Mouse (Mus musculus) c-Kit-positive CD71-positive TER-119-negative erythroid progenitor cells, embryonic 14.5 days (primary cell): ENCODE data around the gene Unc13b.

ENCODE experiments used
- DNase-seq: peaks from one replicate; pipeline ENCODE4 v3.0.0-alpha.2; 2013; ENCODE audit warnings: low read depth

Unc13b gene

DNA sequence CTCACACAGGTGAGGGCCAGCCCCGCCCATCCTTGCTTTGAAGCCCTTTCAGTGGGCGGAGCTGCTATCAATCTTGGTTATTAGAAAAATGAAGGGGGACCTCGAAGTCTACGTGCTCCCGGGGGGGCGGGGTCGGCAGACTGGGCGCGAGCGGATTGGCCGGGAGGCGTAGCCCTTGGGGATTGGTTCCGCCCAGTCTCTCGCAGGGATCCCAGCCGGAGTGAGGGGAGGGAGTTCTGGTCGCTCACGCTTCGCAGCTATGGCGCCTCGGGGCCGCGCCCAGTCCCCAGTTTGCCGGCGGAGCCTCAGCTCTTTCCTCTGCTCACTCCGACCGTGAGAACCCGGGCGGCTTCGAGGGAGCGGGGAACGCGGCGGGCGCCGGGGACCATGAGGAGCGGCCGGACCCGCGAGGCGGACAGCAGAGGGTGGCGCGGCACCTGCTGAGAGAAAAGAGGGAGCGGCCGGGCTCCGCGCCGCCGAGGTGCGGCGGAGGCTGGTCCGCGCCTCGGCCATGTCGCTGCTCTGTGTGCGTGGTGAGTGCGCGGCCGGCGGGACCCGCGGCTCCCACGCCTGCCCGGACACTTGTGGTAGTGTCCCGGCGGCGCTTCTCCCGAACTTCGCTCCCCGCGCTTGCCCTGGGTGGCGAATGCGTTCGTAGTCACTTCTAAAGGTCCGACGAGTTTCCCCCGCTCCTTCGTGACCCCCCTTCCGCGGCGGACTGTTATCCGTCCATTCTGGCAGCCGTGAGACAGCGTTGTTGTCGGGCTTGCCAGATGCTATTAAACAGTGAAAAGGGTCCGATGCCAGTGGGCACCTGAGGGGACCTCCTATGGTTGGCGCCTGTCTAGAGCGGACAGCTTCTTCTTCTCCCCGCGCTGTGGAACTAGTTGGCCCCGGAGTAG is at the start of gene Unc13b:
Unc13b (plus strand) TSS at position 201 of the 902 bp plus-strand sequence.
- DNase-seq, result peak; percentile 87

DNA sequence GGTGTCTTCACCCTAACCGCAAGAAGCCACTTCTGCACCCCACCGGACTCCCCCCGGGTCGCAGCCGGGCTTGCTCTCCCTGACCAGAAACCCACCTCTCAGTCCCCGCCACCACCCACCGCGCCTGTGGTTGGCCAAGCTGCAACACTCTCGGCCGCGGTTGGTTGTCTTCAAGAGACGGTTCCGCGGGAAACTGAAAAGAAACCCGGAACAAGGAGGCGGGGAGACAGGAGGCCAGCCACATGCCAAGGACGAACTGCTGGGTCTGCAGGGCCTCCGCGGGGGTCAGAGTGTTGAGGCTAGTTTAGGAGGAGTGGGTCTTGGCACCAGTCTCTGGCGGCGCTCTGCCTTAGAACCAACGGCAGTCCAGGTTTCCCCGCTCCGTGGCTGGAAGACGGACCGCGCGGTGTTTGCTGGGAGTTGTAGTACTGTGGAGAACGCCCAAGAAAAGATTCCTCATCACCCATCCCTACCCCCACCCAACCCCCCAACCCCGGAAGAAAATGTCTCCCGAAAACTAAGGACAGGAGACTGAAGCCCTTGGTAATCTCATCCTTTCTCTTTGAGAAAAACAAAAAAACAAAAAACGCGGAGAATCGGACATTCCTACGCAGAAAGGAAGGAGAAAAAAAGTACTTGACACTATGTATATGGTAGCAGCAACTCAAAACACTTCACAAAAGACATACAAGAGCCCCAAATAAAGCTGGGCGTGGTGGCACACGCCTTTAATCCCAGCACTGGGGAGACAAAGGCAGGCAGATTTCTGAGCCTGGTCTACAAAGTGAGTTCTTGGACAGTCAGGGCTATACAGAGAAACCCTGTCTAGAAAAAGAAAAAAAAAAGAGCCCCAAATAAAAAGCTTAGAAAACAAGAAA is 48.4 kb upstream of the Unc13b start, which contains the start of gene Fancg:
Fancg (minus strand) TSS at position 346 of the 878 bp plus-strand sequence.
- DNase-seq, result peak; percentile 76

DNA sequence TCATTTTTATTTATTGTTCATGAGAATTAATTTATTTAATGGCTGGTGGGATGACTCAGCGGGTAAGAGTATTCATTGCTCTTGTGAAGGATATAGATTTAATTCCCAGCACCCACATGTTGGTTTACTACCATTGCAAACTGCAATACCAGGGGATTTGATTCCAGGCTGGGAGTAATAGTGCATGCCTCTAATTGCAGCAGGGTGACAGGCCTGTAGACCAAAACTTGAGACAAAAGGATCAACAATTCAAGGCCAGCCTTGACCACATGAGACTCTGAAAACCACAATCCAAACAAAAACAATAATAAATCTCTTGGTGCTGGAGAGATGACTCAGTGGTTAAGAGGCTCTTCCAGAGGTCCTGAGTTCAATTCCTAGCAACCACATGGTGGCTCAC is 46.7 kb upstream of the Unc13b start:
- DNase-seq, result no peak

DNA sequence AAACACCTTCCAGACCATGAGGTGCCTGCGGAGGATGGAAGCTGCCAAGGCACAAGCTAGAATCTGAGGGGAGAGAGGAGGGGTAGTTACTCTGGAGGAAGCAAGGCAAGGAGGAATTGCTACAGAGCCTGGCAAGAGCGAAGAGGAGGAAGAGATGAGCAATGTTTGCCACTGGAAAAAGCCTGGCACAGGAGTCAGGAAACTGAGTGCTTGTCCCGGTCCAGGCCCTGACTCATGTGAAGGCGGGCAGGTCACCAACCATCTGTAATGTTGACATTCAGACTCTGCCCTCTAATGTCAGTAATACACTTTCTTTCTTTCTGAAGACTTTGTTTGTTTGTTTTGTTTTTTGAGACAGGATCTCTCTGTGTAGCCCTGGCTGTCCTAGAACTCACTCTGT is 40.6 kb upstream of the Unc13b start:
- no peak for DNase-seq

DNA sequence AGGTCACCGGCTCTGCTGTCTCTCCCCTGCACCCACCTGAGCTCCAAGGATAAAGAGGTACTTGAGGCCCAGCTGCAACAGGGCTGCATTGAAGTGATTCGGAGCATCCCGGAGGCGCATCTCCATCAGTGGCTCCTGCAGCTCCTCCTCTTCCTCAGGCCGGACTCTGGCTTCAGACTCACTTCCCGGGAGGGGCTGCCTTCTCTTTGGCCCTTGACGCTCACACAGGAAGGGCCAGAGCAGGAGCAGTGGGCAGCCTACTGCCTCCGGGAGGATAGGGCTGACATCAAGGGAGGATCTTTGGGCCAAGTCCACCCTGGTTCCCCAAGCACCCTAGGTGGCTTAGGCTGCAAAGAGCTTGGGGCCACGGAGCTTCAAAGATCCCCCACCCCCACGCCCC is 39.6 kb upstream of the Unc13b start:
- DNase-seq, result no peak

DNA sequence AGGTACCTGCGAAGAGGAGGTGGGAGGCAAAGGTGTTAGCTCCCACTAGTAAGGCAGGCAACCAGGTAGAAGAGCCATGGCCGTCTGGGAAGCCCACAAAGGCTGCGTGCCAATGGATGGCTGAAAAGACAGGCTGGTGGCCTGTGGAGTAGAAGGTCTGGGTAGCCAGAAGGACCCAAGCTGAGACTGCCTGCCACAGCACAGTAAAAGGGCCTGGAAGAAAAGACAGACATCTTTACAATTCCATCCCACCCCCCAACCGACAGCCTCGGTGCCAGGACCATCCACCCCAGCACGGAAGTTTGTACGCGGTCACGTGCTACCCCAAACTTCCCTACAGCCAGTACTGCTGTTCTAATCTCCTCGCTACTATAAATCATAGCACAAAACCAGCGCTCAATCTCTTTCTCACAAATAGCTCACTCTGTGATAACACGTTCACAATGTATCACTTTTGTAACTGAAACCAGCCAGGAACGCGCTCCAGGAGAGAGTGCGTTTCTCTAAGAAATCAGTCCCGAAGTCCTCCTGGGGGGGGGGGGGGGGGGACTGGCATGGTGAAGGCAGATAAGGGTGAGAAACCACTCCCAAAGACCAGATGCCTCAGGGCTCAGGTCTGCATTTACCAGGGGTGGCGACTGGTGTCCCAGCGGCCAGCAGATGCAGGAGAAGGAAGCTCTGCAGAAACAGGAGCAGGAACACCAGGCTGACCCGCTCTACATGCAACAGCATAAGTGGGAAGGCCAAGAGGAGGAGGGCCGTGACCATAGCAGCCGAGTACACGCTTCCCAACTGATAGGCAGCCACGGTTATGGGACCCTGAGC is 38.9 kb upstream of the Unc13b start:
- DNase-seq, result no peak

DNA sequence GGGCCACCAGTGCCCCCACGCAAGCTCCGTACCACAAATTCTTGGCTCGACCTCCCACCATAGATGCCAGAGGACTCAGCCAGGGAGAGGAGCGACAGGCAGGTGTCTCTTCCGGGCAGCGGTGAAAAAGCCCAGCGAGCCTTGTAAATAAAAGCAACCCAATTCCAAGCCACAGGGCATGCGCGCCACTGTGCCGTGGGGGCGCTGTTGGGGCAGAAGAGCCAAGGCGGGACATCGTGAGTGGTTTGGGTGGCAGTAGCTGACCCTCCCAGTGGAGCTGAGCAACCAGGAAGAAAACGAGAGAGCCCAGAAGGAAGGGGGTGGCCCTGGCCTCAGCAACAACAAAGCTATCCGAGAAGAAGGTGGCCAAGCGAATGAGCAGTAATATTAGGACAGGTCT is 37.9 kb upstream of the Unc13b start:
- no peak for DNase-seq

DNA sequence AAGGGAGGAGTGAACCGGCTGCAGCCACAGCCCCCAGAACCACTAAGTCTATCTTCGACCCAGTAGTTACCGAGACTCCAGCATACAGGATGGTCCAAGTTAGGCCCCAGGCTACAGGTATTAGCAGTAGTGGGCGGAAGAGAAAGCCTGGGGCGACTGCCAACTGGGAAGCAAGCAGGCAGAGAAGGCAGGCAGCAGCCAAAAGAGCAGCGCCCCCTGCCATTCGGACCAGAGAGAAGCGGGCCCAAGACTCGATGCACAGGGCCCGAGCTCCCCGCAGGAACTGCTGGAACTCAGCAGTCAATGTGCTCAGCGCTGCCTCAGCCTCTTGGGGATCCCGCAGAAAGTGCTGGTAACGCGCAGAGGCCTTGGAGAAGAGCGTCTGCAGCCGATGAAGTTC is 37.4 kb upstream of the Unc13b start:
- DNase-seq, result no peak

DNA sequence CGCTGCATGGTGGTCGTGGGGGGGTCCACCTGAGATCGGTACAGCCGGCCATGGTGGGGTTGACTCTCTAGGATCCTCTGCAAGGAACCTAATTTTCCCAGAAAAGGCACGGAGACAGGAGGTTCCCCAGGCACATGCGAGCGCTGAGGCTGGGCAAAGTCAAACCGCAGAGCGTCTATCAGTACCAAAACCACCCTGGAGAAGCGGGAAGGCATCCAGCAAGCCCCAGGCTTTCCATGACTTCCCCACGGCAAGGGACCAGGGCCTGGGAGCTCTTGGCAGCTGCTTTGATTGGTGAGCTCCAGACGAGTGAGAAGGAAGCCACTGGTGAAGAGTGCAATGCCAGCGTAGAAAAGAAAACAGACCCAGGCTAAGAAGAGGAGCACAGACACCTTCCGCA is 34.1 kb upstream of the Unc13b start:
- DNase-seq, result no peak

DNA sequence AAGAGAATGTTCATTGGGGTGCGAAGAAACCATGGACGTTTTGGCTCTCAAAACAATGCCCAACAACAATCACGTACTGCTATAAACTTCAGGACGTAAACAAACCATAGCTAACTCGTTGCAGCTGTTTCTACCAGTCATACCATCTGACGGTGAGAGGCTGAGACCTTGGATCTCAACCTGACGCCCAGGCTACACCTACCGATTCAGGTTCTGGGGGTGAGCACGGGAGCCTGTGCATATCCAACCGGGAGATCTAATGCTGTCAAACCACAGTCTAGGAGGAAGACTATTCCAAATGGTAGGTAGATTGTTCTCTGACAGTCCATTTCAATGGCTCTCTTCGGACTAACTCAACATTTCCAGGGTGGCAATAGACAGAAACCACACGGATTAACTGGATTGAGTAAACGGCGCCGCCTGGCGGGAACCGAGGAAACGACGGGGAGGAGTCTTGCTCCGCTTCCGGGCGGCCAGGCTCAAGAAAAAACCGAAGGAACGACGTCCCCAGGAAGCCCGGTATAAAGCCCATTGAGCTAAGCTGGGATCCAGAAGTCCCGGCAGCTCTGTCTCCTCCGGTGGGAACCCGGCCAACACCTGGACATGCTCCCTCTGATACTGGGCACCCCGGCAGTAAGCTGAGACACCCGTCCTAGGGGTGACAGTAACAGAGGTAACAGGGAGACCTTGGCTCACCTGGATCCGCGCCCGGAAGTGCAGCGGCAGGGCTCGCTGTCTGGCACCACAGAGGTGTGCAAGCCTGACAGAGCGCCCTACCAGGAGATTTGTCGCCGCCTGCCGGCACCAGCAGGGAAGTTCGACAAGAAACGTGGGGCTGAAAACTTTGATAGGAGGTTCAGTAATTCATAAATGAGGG is 33.4 kb upstream of the Unc13b start, which contains the start of gene Pigo:
Pigo (minus strand) TSS at position 736 of the 877 bp plus-strand sequence.
- peak; percentile 93 for DNase-seq

DNA sequence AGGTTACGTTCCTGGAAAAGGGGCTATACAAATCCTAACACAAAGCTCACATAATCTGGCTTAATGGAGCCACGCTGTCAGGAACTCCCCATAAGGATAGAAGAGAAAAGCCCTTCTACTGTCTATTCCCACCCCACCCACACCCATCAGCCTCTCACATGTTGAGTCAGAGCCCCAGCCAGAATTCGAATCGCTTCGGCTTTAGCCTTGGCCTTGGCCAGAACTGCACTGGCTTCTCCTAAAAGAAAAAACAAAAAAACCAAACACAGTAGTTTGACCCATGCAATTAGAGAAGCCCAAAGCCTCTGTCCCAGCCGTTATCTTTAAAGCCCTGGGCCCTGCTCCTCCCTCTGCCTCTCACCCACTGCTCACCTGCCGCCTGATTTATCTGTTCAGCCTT is 29.6 kb upstream of the Unc13b start:
- no peak for DNase-seq

DNA sequence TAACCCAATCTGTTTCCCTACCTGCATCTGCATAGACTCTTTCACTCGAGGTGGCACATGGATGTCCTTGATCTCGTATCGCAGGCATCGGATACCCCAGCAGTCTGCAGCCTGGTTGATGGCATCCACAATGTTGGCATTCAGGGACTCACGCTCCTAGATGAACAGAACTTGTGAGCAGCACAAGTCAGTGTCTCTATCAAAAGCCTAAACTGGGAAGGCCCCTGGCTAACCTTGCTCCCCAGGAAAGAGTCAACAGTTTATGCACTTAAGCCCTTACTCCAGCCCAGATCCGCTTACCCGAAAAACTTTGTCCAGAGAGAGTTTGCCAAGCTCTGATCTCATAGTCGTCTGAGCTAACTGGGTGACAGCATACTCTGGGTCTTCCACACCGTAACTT is 29.0 kb upstream of the Unc13b start:
- DNase-seq, result no peak

DNA sequence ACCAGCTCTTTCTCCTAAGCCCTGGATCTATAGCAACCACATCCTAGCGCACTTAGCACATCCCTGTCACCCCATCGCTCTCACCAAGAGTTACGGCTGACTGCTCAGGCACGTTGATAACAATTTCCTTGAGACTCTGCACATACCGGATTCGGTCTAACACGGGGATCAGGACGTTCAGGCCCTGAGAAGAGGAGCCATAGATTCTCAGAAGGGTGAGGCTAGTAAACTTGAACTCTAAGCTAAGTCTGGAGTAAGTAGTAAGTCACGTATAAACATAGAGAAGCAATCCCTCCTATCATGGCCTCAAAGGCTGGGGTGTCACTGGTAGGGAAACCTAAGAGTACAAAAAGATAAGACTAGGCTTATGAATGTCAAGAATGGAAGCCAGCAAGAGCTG is 28.4 kb upstream of the Unc13b start:
- no peak for DNase-seq

DNA sequence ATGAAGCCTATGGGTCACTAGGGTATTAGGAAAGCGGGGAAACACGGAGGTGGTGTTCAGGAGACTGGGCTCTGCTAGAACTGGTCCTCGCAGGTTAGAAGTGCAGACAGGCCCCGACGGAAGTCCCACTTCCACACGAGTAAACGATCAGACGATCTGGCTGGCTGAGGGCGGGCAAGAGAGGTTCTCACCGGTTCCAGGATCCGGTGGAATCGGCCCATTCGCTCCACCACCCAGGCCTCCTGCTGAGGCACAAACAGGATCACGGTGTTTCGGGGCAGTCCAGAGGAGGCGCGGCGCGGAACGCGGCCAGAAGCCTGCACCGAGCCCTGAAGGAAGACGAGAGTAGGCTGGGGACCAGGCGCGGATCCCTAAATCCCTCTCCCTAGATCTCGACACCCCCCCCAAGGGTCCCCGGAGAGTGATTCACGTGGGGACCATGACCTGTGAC is 27.9 kb upstream of the Unc13b start:
- DNase-seq, result no peak

DNA sequence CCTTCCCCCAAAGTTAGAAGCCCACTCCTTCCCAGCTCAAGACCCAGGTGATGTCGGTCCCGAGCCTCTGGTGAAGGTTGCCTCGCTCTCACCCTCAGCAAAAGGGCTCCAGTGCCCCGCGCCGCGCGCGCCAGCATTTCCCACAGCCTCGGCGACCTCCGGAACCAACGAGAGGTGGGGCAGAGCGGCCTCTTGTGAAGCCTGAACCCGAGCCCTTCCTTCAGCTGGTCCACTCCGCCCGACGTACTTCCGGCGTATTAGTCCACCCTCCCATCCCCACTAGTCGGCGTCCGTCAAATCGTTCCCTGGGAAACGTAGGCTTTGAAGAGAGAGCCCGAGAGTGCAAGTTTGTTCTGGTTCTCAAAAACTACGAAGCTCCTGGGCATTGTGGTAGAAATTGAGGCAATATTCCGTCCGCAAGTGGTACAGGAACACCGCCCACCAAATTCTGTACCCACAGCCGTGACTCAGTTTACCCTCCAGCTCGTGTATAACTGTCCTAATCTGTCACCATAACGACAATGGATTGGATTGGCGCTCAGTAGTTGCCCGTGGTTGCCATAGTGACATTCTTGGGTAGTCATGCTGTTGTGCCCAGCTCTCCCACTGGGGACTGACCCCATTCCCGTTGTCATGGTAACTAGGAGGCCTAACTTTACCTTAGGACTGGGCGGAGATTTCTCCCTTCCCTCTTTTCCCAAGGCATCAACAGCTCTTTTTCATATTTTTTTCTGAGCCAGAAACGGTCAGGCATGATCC is 27.3 kb upstream of the Unc13b start, which contains the start of gene Stoml2:
Stoml2 (minus strand) TSS at position 474 of the 759 bp plus-strand sequence.
- peak; percentile 90 for DNase-seq

DNA sequence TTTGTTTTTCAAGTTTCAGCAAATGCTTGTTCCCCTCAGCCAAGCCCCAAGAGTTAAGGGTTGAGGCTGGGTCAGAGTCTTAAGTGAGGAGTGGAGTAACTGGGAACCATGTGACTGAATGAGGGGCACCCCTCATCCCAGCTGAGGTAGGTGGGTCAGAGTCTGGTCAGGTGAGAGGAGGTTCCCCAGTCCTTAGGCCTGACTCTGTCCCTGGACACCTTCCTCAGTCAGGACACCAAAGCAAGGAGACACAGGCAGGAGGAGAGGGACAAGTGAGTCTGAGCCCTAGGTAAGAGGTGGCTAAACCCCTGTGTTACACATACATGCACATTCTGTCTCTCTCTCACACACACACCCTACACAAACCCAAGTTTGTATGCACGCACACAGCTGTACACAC is 26.3 kb upstream of the Unc13b start:
- DNase-seq, result no peak

DNA sequence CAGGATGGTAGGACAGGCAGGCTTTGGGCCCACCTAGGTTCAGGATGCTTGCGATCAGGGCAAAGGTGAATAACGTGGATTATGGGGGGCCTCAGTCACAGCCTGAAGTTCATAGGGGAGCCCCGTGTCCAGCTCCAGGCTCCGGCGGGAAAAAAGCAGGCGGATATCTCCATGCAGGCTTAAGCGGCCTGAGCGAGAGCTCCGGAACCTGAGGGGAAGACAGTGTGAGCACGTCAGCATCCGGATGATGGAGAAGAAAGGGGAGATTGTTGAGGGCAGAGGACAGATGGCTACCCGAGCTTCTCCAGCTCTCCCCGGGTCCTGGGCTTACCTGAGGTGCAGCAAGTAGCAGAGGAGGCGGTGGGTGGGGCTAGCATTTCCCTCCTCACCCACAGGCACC is 25.3 kb upstream of the Unc13b start:
- DNase-seq, result no peak

DNA sequence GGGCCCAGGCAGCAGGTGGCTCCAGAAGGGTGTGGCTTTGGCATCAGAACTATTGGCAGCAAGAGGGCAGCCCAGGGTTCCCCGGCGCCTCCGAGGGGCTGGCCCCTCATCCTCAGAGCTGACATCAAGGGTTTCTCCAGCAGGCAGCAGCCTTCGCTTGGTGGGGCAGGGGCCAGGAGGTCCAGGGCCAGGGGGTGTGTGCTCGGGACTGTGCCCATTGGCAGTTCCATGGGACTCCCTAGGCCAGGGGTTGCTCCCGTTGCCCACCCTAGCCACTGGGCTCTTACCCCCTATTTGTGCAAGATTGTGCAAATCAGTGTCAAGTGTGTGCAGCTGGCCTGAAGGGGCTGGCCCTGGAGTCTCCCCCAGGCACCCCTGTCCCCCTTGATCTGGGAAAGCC is 22.9 kb upstream of the Unc13b start:
- DNase-seq, result no peak

DNA sequence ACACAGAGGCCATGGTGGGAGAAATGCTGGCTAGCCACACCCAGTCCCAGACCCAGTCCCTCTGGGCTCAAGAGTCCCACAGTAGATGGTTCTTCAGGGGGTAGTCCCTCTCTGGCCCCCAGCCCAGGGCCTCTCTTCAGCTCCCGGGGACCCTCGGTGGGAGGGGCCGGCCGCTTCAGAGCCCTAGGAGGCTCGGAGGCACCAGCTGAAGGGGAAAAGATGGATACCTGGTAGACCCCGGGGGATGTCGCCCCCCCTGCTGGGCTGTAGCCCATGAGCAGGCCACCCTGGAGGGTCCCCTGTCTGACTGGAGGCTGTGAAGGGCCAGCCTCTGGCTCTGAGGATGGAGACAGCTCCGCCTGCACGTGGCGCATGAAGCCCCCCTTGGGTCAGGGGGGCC is 22.4 kb upstream of the Unc13b start:
- DNase-seq, result no peak
